Mouse (Mus musculus) thymus, postnatal 0 days (tissue): ENCODE results near the gene Ctdnep1. TPM values are rescaled to one million over a fixed set of nuclear protein-coding genes. Genes with fewer than 3 reads are reported as not detected.

Experiments
- DNase-seq: peaks from one replicate; pipeline ENCODE4 v3.0.0-alpha.2; 2015; ENCODE audit warnings: low spot score
- polyA plus RNA-seq: library from polyadenylated mRNA; unstranded; fragments of >200 nt; fragmentation: Nextera tagmentation; extraction: Ambion mirVana; gene quantifications from 2 replicates; pipeline ENCODE4 v1.2.1, GENCODE M21; 2015

Gene Ctdnep1
- polyA plus RNA-seq, 1 experiment from 2014 or later, result 25.6 TPM

GRCm38 (mm10) chr11:69983377-69983776 lies 2.4 kb downstream of the Ctdnep1 start:
- DNase-seq, result no peak

DNA sequence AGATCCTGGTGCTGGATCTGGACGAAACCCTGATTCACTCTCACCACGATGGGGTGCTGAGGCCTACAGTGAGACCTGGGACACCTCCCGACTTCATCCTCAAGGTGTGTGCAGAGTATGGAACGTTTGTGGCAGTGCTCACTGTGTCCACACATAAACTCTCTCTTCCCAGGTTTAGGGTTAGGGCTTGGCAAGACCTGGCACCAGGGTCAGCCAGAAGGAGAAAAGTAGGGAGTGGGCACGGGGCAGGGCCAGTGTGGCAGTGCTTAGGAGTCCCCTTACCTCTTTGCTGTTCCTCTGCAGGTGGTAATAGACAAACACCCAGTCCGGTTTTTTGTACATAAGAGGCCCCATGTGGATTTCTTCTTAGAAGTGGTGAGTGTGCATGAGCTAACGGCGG lies 3.5 kb downstream of the Ctdnep1 start:
- DNase-seq, result no peak

- DNase-seq, result no peak
These were observed 9.0 kb downstream of the Ctdnep1 start for GRCm38 (mm10) chr11:69989949-69990348.

DNA sequence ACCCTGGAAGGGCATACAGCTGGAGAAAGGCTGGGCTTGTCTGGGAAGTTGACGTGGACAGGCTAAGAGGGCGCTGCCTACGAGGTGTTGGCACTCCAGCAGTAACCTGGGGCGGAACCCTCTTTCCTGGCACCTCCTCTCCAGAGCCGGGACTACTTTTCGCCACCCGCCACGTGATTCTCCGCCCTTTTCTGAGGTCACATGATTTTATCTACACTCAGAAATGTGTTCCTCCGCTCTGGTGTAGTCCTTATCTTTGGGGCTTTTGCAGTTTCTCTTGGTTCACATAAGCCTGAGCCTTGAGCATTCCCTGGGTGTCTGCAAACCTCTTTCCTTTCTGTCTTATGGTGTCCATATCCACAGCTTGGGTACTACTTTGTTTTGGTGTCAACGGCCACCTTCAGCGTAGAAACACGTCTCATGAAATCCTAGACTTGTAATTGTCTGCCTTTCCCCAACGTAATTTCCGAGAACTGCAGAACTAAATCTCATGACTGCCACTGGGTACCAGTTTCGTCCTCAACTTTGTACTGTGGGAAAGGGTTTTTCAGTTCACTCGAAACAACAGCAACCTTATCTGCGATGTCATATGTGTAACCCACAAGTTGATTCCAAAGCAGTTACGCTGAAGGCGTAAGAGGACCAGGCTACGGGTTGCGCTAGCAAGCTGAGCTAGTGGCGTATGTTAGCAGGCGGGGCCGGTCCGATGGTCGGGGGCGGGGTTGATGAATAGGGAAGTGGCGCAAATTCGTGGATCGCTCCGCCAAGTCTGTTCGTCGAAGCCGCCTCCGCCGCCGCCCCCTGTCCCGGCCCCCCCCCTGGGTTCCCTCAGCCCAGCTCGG lies 10.1 kb downstream of the Ctdnep1 start, which contains the start of gene Gabarap:
Gene Gabarap, plus strand, starts transcription at position 294 of the 842 bp plus-strand sequence.
- peak; percentile 96 for DNase-seq

DNA sequence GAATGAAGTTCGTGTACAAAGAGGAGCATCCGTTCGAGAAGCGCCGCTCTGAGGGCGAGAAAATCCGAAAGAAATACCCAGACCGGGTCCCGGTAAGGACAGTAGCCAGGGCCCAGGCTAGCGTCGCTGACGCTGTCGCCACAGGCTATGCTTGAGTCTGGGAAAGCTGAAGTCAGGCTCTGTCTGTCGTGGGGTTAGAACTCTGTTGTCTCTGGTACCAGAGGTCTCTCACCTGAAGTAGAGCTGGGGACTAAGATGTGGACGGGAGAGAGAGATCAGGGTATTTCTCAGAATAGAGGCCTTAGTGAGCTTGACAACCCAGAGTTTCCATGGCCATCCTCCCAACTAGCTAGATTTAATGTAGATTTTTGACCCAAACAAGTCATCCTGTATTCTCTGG lies 10.8 kb downstream of the Ctdnep1 start:
- no peak for DNase-seq

- DNase-seq, result no peak
These were observed 11.4 kb downstream of the Ctdnep1 start for GRCm38 (mm10) chr11:69992396-69992795.

DNA sequence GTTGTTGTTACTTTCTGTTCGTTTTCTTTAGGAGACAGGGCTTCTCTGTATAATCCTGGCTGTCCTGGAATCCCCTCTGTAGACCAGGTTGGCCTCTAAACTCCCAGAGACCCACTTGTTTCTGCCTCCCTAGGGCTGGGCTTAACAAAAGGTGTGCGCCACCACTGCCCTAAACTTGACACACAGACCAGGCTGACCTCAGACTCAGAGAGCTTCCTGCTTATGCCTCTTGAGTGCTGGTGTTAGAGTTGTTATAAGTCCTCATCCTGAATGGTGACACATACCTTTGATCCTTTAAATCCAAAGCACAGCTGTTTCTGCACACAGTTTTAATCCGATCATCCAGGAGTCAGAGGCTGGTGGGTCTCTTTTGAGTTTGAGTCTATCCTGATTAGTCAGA lies 12.0 kb downstream of the Ctdnep1 start:
- no peak for DNase-seq

GRCm38 (mm10) chr11:69994401-69995090 lies 13.6 kb downstream of the Ctdnep1 start:
- DNase-seq, result no peak

GRCm38 (mm10) chr11:69995391-69995960 lies 14.5 kb downstream of the Ctdnep1 start, which contains the start of gene Phf23:
Gene Phf23, plus strand, starts transcription at chr11:69995777.
- peak; percentile 99 for DNase-seq

DNA sequence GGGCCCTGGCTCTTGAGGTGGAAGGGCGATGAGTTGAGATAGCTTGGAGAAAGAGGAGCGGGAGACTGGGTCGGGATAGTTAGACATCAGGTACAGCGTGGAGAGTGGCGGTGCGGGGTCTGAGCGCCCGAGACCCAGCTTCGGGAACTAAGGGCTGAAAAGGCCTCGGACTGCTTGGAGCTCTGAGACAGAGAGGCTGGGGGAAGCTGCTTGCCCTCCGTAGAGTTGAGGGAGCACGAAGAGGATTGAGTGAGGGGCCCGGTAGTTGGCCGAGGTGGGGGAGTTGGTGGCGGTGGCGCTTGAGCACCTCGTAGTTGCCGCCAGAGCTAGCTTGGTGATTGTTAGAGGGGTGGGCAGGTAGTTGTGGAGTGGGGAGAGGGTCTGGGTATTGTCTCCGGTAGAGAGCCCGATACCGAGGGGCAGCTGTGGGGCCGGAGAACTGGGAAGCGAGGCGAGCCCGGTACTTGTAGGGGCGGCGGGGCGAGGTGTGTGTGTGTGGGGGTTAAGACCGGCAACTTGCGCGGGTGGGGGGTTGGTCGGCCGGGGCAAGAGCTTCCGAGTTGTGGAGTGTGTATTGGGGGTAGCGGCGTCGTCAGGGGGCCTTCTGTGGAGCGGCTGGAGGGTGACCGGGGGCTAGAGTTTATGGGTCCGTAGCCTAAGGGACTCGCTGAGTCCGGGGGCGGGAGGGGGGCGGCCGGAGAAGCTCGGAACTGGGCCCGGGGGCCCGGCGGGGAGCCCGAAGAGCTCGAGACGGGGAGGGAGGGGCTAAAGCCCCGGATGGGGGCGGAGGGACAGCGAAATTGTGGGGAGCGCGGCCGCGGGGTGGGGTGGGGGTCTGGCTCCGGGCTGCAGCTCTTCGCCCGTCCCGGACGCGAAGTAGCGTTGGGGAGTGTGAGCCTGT lies 15.5 kb downstream of the Ctdnep1 start:
- peak; percentile 64 for DNase-seq

DNA sequence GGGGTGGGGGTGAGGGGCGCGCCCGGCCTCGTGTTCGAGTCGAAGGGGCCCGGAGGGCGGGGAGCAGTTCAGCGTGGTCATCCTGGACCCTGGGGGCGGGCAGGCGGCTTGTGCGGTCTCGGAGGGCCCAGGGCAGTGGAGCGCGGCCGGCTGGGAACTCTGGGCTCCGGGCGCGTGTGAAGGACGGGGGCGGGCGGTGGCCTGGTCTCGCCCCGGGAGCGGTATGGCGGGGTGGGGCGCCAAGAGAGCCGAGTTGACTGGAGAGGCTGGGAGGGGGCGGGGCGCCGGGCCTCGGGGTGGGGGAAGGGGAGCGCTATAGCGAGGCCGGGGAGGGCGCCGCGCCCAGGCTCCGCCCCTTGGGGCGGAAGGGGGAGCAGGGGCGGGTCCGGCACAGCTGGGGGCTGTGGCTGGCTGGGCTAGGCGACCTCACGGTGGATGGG lies 16.1 kb downstream of the Ctdnep1 start:
- peak; percentile 89 for DNase-seq

GRCm38 (mm10) chr11:69998567-69999491 lies 17.9 kb downstream of the Ctdnep1 start:
- DNase-seq, result no peak

- DNase-seq, result no peak
These were observed 18.7 kb downstream of the Ctdnep1 start for GRCm38 (mm10) chr11:69999666-70000065.

- DNase-seq, result peak; percentile 94
These were observed 19.5 kb downstream of the Ctdnep1 start, which contains the start of gene Dvl2 for GRCm38 (mm10) chr11:70000396-70000898. Gene Dvl2, plus strand, starts transcription at chr11:70000595.

DNA sequence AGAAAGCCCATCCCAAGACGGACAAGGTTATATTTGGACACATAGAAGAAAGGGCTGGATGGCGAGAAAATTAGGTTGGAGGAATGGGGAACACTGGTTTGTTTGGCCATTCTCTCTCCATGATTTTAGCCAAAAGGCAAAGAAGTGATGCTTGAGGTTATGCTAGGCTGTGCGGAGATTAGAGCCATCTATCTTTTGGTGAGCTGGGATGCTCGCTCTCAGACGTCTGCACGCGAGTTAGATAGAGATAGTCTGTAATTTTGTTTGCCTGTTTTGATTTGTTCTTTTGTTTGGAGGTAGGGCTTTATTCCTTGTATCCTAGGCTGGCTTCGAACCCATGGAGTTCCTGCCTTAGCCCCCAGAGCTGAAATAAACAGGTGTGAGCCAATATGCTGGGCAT lies 20.2 kb downstream of the Ctdnep1 start:
- DNase-seq, result no peak

- DNase-seq, result peak; percentile 77
These were observed 20.9 kb downstream of the Ctdnep1 start for GRCm38 (mm10) chr11:70001865-70002264.

DNA sequence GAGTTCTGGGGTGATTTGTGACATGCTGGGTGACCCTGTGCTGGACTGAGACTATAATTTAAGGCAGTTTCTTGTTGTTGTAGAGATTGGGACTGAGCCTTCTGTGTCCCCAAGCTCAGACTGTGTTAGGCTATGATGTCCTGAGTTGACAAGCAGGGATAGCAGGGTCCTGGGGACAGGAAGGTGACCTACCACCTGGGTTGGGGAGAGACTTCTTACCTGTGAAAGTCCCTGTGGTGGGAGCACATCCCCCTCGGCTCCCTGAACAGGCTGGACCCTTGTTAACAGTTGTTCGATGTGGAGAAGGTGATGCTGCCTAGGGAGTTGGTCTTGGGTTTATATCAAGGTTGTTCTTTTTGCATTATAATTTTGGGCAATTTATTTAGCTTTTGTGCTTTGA lies 21.5 kb downstream of the Ctdnep1 start:
- no peak for DNase-seq

- peak; percentile 49 for DNase-seq
These were observed 24.6 kb downstream of the Ctdnep1 start for GRCm38 (mm10) chr11:70005521-70005920.

- no peak for DNase-seq
These were observed 29.1 kb downstream of the Ctdnep1 start for GRCm38 (mm10) chr11:70010033-70010432.

DNA sequence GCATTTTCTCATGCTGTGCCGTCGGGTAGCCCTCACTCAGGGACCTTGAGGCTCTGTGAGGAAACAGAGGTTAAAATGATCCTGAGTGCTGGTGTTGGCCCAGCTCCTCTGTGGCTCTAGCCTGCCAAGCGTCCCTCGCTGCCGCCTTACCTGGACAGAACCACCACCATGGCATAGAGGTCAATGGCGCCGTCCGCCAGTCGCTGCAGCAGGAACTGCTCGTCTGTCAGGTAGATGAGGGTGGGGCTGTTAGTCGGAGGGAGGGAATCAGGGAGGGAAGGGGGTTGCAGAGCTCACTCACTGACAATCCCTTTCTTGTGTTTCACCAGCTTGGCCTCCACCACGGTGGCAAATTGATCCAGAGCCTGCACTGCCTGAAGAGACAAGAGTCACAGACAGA lies 29.6 kb downstream of the Ctdnep1 start:
- no peak for DNase-seq
